ENCODE assay signal across 9 mouse cellular contexts in genomic region chr16:4078302-4078701, GRCm38 (mm10). TPM values are rescaled to one million over a fixed set of nuclear protein-coding genes. Genes with fewer than 3 reads are reported as not detected.
A peak's percentile ranks its signal among the peaks of the same experiment; 100 is the strongest.
DNase-seq lines count a peak whose midpoint lies in the region; ATAC-seq and TF ChIP-seq lines count a peak whose summit lies in the region.
"Not testable (repeated sequence)": the region's sequence is repeated elsewhere in the genome, so short reads cannot be mapped to it uniquely, and the experiment has no call there.
"Had no signal": no experiment of that assay in that cellular context is flagged by ENCODE, and none has a peak within 500 bp of the region (broad histone marks: within the 10 kb centered on the region; RNA-seq: fewer than 3 reads in every experiment).

No protein-coding gene starts in this region.

- H3K4me3 ChIP-seq in cerebellum, adult 2 months (replicated peaks; ENCODE audit: insufficient read depth, low read depth, low read length) = not testable (repeated sequence)
- H3K4me3 ChIP-seq in forebrain, embryonic 13.5 days = peak overlapping the region; percentile 90
- H3K4me3 ChIP-seq in heart, postnatal 0 days (ENCODE audit: low read depth, low read length) = peak overlapping the region; percentile 88
- H3K4me3 ChIP-seq in intestine, postnatal 0 days (ENCODE audit: low read depth, low read length) = peak overlapping the region; percentile 90
- peak overlapping the region; percentile 92 for H3K4me3 ChIP-seq in limb, embryonic 14.5 days (replicated peaks; ENCODE audit: low read length)
- peak overlapping the region; percentile 84 for H3K4me3 ChIP-seq in macrophage (ENCODE audit: inconsistent target)
- H3K4me3 ChIP-seq in neural tube, embryonic 13.5 days = peak overlapping the region; percentile 72

- peaks cover 40% of the 10 kb centered on the region for H3K79me2 ChIP-seq in macrophage (ENCODE audit: inconsistent target)

- not testable (repeated sequence) for TF ChIP-seq EP300 in heart, postnatal 0 days (IDR thresholded peaks at IDR 0.05; ENCODE audit: low read depth)

- H3K4me2 ChIP-seq in forebrain, embryonic 13.5 days = peak overlapping the region; percentile 77
- H3K4me2 ChIP-seq in heart, postnatal 0 days (ENCODE audit: low read depth, low read length) = peak overlapping the region; percentile 95
- H3K4me2 ChIP-seq in intestine, postnatal 0 days (replicated peaks; ENCODE audit: low read depth) = peak overlapping the region; percentile 75
- peak overlapping the region; percentile 66 for H3K4me2 ChIP-seq in limb, embryonic 14.5 days (replicated peaks; ENCODE audit: low read depth, low read length, severe bottlenecking)
- peak overlapping the region; percentile 82 for H3K4me2 ChIP-seq in neural tube, embryonic 13.5 days

- H3K9ac ChIP-seq in forebrain, embryonic 13.5 days; intestine, postnatal 0 days (ENCODE audit: low read depth, low read length): not testable (repeated sequence)
- 0 out of 2 replicates have a peak overlapping the region, but pooled peaks have one; percentile 88 for H3K9ac ChIP-seq in heart, postnatal 0 days (replicated peaks; ENCODE audit: low read depth, low read length)
- peak overlapping the region; percentile 87; the same call in 1 of the 2 replicates for H3K9ac ChIP-seq in limb, embryonic 14.5 days (ENCODE audit: low read depth, low read length, severe bottlenecking)
- peak overlapping the region; percentile 85; the same call in 1 of the 2 replicates for H3K9ac ChIP-seq in neural tube, embryonic 13.5 days

- H3K36me3 ChIP-seq in forebrain, embryonic 13.5 days (ENCODE audit: poor library complexity, severe bottlenecking) = peaks cover 12% of the 10 kb centered on the region
- H3K36me3 ChIP-seq in heart, postnatal 0 days (replicated peaks; ENCODE audit: control insufficient read depth, insufficient read depth, low read length); intestine, postnatal 0 days (ENCODE audit: control insufficient read depth, insufficient read depth); macrophage (ENCODE audit: inconsistent target): not testable (repeated sequence)
- peaks cover 10% of the 10 kb centered on the region for H3K36me3 ChIP-seq in limb, embryonic 14.5 days (ENCODE audit: control insufficient read depth, insufficient read depth, low read length)
- peaks cover 15% of the 10 kb centered on the region for H3K36me3 ChIP-seq in neural tube, embryonic 13.5 days

- TF ChIP-seq POLR2A in cerebellum, adult 2 months (IDR thresholded peaks at IDR 0.05; ENCODE audit: borderline replicate concordance, insufficient read depth, low read length); limb, embryonic 14.5 days (IDR thresholded peaks at IDR 0.05; ENCODE audit: borderline replicate concordance, extremely low read depth, insufficient read depth, insufficient read length): not testable (repeated sequence)

- peak; percentile 18 to 26 for DNase-seq in cerebellum, adult 2 months
- not testable (repeated sequence) for DNase-seq in heart, postnatal 0 days (ENCODE audit: low spot score); limb, embryonic 14.5 days (ENCODE audit: low spot score)

- H3K4me1 ChIP-seq in cerebellum, adult 2 months (ENCODE audit: control insufficient read depth, insufficient read depth, low read length); intestine, postnatal 0 days (replicated peaks; ENCODE audit: control insufficient read depth, insufficient read depth, low read length); limb, embryonic 14.5 days (ENCODE audit: control insufficient read depth, insufficient read depth, low read length): not testable (repeated sequence)
- H3K4me1 ChIP-seq in forebrain, embryonic 13.5 days = peaks cover 16% of the 10 kb centered on the region
- peaks cover 17% of the 10 kb centered on the region for H3K4me1 ChIP-seq in heart, postnatal 0 days (ENCODE audit: control insufficient read depth, insufficient read depth)
- peaks cover 17% of the 10 kb centered on the region for H3K4me1 ChIP-seq in neural tube, embryonic 13.5 days (replicated peaks)

- WGBS in cerebellum, adult 2 months = 62% methylated on average over 10 of the region's 10 CpGs
- 73% methylated on average over 10 of the region's 10 CpGs for WGBS in forebrain, embryonic 13.5 days
- WGBS in heart, postnatal 0 days = 67% methylated on average over 10 of the region's 10 CpGs
- WGBS in intestine, postnatal 0 days = 61% methylated on average over 10 of the region's 10 CpGs
- 66% methylated on average over 10 of the region's 10 CpGs for WGBS in limb, embryonic 14.5 days
- 79% methylated on average over 8 of the region's 10 CpGs for WGBS in macrophage (ENCODE audit: missing documents)
- WGBS in neural tube, embryonic 13.5 days = 77% methylated on average over 10 of the region's 10 CpGs

- not testable (repeated sequence) for H3K27me3 ChIP-seq in cerebellum, adult 2 months (ENCODE audit: control insufficient read depth, insufficient read depth, low read length); forebrain, embryonic 13.5 days; heart, postnatal 0 days (ENCODE audit: control insufficient read depth, insufficient read depth, low read length); intestine, postnatal 0 days (replicated peaks; ENCODE audit: control insufficient read depth, insufficient read depth, low read length); limb, embryonic 14.5 days (ENCODE audit: control insufficient read depth, insufficient read depth, low read length); neural tube, embryonic 13.5 days

- TF ChIP-seq CTCF in cerebellum, adult 2 months (IDR thresholded peaks at IDR 0.05; ENCODE audit: borderline replicate concordance, insufficient read depth, low read depth, low read length); heart, postnatal 0 days (IDR thresholded peaks at IDR 0.05; ENCODE audit: low read depth); intestine, postnatal 0 days (IDR thresholded peaks at IDR 0.05; ENCODE audit: low read depth): not testable (repeated sequence)

- not testable (repeated sequence) for H3K9me3 ChIP-seq in forebrain, embryonic 13.5 days (replicated peaks); heart, postnatal 0 days (replicated peaks; ENCODE audit: control insufficient read depth, low read length); intestine, postnatal 0 days (ENCODE audit: control insufficient read depth); limb, embryonic 14.5 days (ENCODE audit: control insufficient read depth, low read length); neural tube, embryonic 13.5 days

- H3K27ac ChIP-seq in cerebellum, adult 2 months (ENCODE audit: insufficient read depth, low read length); forebrain, embryonic 13.5 days; intestine, postnatal 0 days (ENCODE audit: low read depth, low read length); neural tube, embryonic 13.5 days (replicated peaks): not testable (repeated sequence)
- H3K27ac ChIP-seq in heart, postnatal 0 days (ENCODE audit: low read depth) = peak overlapping the region; percentile 92
- H3K27ac ChIP-seq in limb, embryonic 14.5 days (replicated peaks; ENCODE audit: low read depth, low read length) = 0 out of 2 replicates have a peak overlapping the region, but pooled peaks have one; percentile 82
- peak overlapping the region; percentile 76 for H3K27ac ChIP-seq in macrophage

- ATAC-seq in forebrain, embryonic 13.5 days; heart, postnatal 0 days (ENCODE audit: insufficient read depth, low read depth); intestine, postnatal 0 days; limb, embryonic 14.5 days (ENCODE audit: low FRiP score, low read depth); neural tube, embryonic 13.5 days (ENCODE audit: low read depth): not testable (repeated sequence)

RNA-seq across cellular contexts. Expression of gene Trap1, which starts 0.7 kb away (rescaled TPM):
- polyA plus RNA-seq in cerebellum, adult 2 months (2012; rRNA removed) = 94.5 and 104 TPM in 2 replicates
- 54.2 and 59.0 TPM in 2 replicates for polyA plus RNA-seq in forebrain, embryonic 13.5 days (2015; fragmentation: Nextera tagmentation; extraction: Ambion mirVana)
- total RNA-seq in heart, postnatal 0 days (2014; rRNA removed; ENCODE audit: low replicate concordance) = 109 and 135 TPM in 2 replicates
- polyA plus RNA-seq in heart, postnatal 0 days (2015; fragmentation: Nextera tagmentation; extraction: Ambion mirVana) = 117 and 121 TPM in 2 replicates
- 33.9 and 35.3 TPM in 2 replicates for polyA plus RNA-seq in intestine, postnatal 0 days (2015; fragmentation: Nextera tagmentation; extraction: Ambion mirVana)
- 87.6 and 95.6 TPM in 2 replicates for polyA plus RNA-seq in limb, embryonic 14.5 days (2012; rRNA removed)
- polyA plus RNA-seq in limb, embryonic 14.5 days (2014; fragmentation: Nextera tagmentation; extraction: Ambion mirVana) = 82.8 and 86.6 TPM in 2 replicates
- 100 to 1,000 TPM in 7 of 26 experiments, 10 to 100 TPM in 19; 45.0 to 132 (median 81.5) TPM for total RNA-seq in macrophage (2018; cell fraction: chromatin; rRNA removed)
- total RNA-seq in macrophage (2018; cell fraction: cytosol; rRNA removed) = 10 to 100 TPM; 30.1 to 46.4 (median 40.2) TPM
- 10 to 100 TPM; 26.5 to 91.3 (median 49.7) TPM for total RNA-seq in macrophage (2018; cell fraction: nucleus; rRNA removed)
- 39.0 to 64.9 TPM (median 52.6 TPM) in 3 replicates for polyA plus RNA-seq in macrophage (2018)
- 49.3 and 49.7 TPM in 2 replicates for polyA plus RNA-seq in neural tube, embryonic 13.5 days (2015; fragmentation: Nextera tagmentation; extraction: Ambion mirVana)

RNA-seq across cellular contexts. Expression of gene Dnase1, which starts 41.6 kb away (rescaled TPM):
- polyA plus RNA-seq in cerebellum, adult 2 months (2012; rRNA removed) = 0.20 TPM in 1 of 2 replicates, not detected in the other
- 5.0 and 5.2 TPM in 2 replicates for polyA plus RNA-seq in forebrain, embryonic 13.5 days (2015; fragmentation: Nextera tagmentation; extraction: Ambion mirVana)
- not detected in 2 replicates for total RNA-seq in heart, postnatal 0 days (2014; rRNA removed; ENCODE audit: low replicate concordance)
- polyA plus RNA-seq in heart, postnatal 0 days (2015; fragmentation: Nextera tagmentation; extraction: Ambion mirVana) = 0.82 and 1.3 TPM in 2 replicates
- 8.0 and 8.9 TPM in 2 replicates for polyA plus RNA-seq in intestine, postnatal 0 days (2015; fragmentation: Nextera tagmentation; extraction: Ambion mirVana)
- 0.01 and 0.10 TPM in 2 replicates for polyA plus RNA-seq in limb, embryonic 14.5 days (2012; rRNA removed)
- 5.3 and 6.2 TPM in 2 replicates for polyA plus RNA-seq in limb, embryonic 14.5 days (2014; fragmentation: Nextera tagmentation; extraction: Ambion mirVana)
- not detected for total RNA-seq in macrophage (2018; cell fraction: chromatin; rRNA removed)
- not detected for total RNA-seq in macrophage (2018; cell fraction: cytosol; rRNA removed)
- total RNA-seq in macrophage (2018; cell fraction: nucleus; rRNA removed) = not detected
- polyA plus RNA-seq in macrophage (2018) = not detected in 3 replicates
- polyA plus RNA-seq in neural tube, embryonic 13.5 days (2015; fragmentation: Nextera tagmentation; extraction: Ambion mirVana) = 5.2 and 6.6 TPM in 2 replicates
- total RNA-seq: heart, adult 8-10 months; left cerebral cortex, adult 8-10 months had no signal
